Mouse (Mus musculus) neural tube, embryonic 14.5 days (tissue): ENCODE results near the gene Nox3. TPM values are rescaled to one million over a fixed set of nuclear protein-coding genes. Genes with fewer than 3 reads are reported as not detected.

Experiments
- ATAC-seq: fragments of 200-750 bp; cut with Nextera tagmentation; 2 replicates; pipeline ENCODE4 v1.8.0; 2017; ENCODE audit warnings: low read depth, mild to moderate bottlenecking, moderate TSS enrichment, moderate library complexity
- H3K27ac ChIP-seq: fragments of 300-500 bp; sonication (generic); 2 replicates; pipeline ENCODE4 v1.5.1; 2014; ENCODE audit warnings: low read depth, mild to moderate bottlenecking, control low read depth, low read length, moderate library complexity, mixed read lengths
- H3K27me3 ChIP-seq: fragments of 300-500 bp; sonication (generic); 2 replicates; pipeline ENCODE4 v1.6.1; 2014; ENCODE audit warnings: low read length; ENCODE audit not compliant: control insufficient read depth, insufficient read depth
- H3K36me3 ChIP-seq: fragments of 300-500 bp; sonication (generic); 2 replicates; pipeline ENCODE4 v1.6.1; 2014; ENCODE audit warnings: low read length, mixed read lengths; ENCODE audit not compliant: control insufficient read depth, insufficient read depth
- H3K4me1 ChIP-seq: fragments of 300-500 bp; sonication (generic); 2 replicates; pipeline ENCODE4 v1.6.1; 2014; ENCODE audit warnings: low read length; ENCODE audit not compliant: control insufficient read depth, insufficient read depth
- H3K4me2 ChIP-seq: fragments of 300-500 bp; sonication (generic); 2 replicates; pipeline ENCODE4 v1.6.1; 2014; ENCODE audit warnings: mild to moderate bottlenecking, low read depth, low read length, control low read depth
- H3K4me3 ChIP-seq: fragments of 300-500 bp; sonication (generic); 2 replicates; pipeline ENCODE4 v1.5.1; 2014; ENCODE audit warnings: low read depth, low read length, control low read depth, mixed read lengths
- H3K9ac ChIP-seq: fragments of 300-500 bp; sonication (generic); replicated peaks from 2 replicates; pipeline ENCODE4 v1.6.1; 2014; ENCODE audit warnings: low read depth, mild to moderate bottlenecking, control low read depth, low read length, mixed read lengths
- H3K9me3 ChIP-seq: fragments of 300-500 bp; sonication (generic); 2 replicates; pipeline ENCODE4 v1.6.1; 2016; ENCODE audit warnings: low read length; ENCODE audit not compliant: control insufficient read depth
- WGBS: fragments of 180-500 bp; shearing (Covaris S2); extraction: QIAGEN DNeasy Blood & Tissue Kit; methylation state at CpG from one replicate; pipeline ENCODE4 v1.1.7; 2014; 5-methylcytosine and 5-hydroxymethylcytosine counted together
- polyA plus RNA-seq: library from polyadenylated mRNA; unstranded; fragments of >200 nt; fragmentation: Nextera tagmentation; extraction: Ambion mirVana; gene quantifications from 2 replicates; pipeline ENCODE4 v1.2.1, GENCODE M21; 2014

The Nox3 gene
- not detected in 2 replicates for polyA plus RNA-seq

- no peak within 1 kb of the TSS for H3K27ac ChIP-seq
- H3K4me1 ChIP-seq = no peaks in the 10 kb centered on the region
- no peak within 1 kb of the TSS for H3K9ac ChIP-seq
- H3K4me2 ChIP-seq = no peak within 1 kb of the TSS
- WGBS = 96% methylated on average over 9 of the region's 9 CpGs
- H3K4me3 ChIP-seq = no peak within 1 kb of the TSS
- ATAC-seq = no peak
- no peaks in the 10 kb centered on the region for H3K27me3 ChIP-seq
- no peaks in the 10 kb centered on the region for H3K36me3 ChIP-seq
- H3K9me3 ChIP-seq = no peaks in the 10 kb centered on the region
Measured at GRCm38 (mm10) chr17:3696161-3696560, at the start of gene Nox3. TSS of gene Nox3 (minus strand) at chr17:3696261.

DNA sequence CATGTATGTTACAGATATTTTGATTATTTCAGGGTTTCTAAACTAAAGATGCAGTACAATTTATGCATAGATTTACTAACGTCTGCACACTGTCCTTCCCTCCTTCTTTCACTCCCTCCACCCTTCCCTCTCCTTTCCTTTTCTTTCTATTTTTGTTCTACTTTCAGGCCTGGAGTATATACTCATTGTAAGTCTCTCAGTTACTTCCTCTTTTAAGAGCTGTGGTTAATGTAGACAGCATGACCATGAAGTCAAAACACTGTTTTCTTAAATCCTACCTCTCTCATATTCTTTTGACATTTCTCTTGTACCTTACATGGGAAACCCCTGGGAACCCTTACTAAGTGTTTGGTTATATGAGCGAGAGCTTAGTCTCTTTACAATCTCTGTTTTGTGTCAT, 48.3 kb upstream of the Nox3 start:
- WGBS = 81% methylated on average over 2 of the region's 2 CpGs
- H3K9me3 ChIP-seq = no peaks in the 10 kb centered on the region
- H3K9ac ChIP-seq = no peak overlapping the region
- H3K4me1 ChIP-seq = no peaks in the 10 kb centered on the region
- ATAC-seq = no peak
- H3K27me3 ChIP-seq = no peaks in the 10 kb centered on the region
- no peak overlapping the region for H3K4me3 ChIP-seq
- H3K4me2 ChIP-seq = no peak overlapping the region
- no peak overlapping the region for H3K27ac ChIP-seq
- no peaks in the 10 kb centered on the region for H3K36me3 ChIP-seq

DNA sequence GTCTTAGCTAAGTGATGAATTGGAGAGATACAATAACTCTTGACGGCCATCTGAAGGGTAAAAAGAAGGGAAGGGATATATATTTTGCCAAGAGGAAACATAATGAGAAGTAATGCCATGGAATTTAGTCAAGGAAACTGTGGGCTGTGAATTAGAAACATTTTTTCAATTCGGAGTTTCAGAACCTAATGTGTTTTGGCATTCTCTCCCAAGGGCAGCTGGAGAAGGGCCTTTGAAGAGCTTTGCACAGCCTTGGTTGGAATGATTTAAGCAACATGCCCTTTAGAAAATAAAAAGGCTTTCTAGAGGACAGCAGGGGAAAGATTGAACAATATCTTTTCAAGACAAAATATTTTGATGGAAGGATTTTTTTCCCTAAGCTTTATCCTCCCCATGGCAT, 40.9 kb upstream of the Nox3 start:
- WGBS = 65% methylated on average over 2 of the region's 2 CpGs
- H3K27ac ChIP-seq = no peak overlapping the region
- no peak for ATAC-seq

DNA sequence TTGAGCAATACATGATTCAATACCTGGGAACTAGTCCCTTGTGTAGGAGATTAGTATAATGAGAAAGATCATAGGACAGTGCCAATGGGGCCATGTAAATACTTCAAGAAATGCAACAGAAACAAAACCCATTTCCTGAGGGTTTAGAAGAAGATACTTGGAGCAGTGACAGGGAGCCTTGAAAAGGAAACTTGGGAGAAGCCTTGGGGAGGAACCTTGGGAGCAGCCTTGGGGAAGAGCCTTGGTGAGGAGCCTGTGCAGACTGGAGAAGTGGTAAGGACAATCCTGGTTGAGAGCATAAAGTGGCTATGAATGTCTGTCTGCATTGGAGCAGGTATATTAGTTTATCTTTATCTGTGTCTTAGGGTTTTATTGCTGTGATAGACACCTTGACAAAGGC, 38.2 kb upstream of the Nox3 start:
- H3K4me3 ChIP-seq = no peak overlapping the region

More for the DNA sequence above, 40.9 kb upstream of the Nox3 start:
- no peaks in the 10 kb centered on the region for H3K27me3 ChIP-seq
- H3K4me3 ChIP-seq = no peak overlapping the region
- H3K4me2 ChIP-seq = no peak overlapping the region
- H3K4me1 ChIP-seq = no peaks in the 10 kb centered on the region
- H3K9ac ChIP-seq = no peak overlapping the region
- H3K9me3 ChIP-seq = no peaks in the 10 kb centered on the region
- no peaks in the 10 kb centered on the region for H3K36me3 ChIP-seq

GRCm38 (mm10) chr17:3705350-3705930, 9.4 kb upstream of the Nox3 start:
- Histone ChIP-seq H3K36me3 (no peaks in the 10 kb centered on the region), H3K4me1 (no peaks in the 10 kb centered on the region), H3K9ac (no peak overlapping the region), H3K9me3 (no peaks in the 10 kb centered on the region), H3K27me3 (no peaks in the 10 kb centered on the region), H3K4me2 (no peak overlapping the region), H3K4me3 (no peak overlapping the region), H3K27ac (no peak overlapping the region)
- no peak; the same call in 1 of the 2 replicates for ATAC-seq
- 100% methylated on average over 1 of the region's 1 CpGs for WGBS

More for the DNA sequence above, 38.2 kb upstream of the Nox3 start:
- ATAC-seq = no peak
- H3K27me3 ChIP-seq = no peaks in the 10 kb centered on the region
- H3K36me3 ChIP-seq = no peaks in the 10 kb centered on the region
- H3K4me2 ChIP-seq = no peak overlapping the region
- H3K4me1 ChIP-seq = no peaks in the 10 kb centered on the region
- H3K27ac ChIP-seq = no peak overlapping the region
- no peak overlapping the region for H3K9ac ChIP-seq
- no peaks in the 10 kb centered on the region for H3K9me3 ChIP-seq

GRCm38 (mm10) chr17:3702320-3702719, 6.3 kb upstream of the Nox3 start:
- Histone ChIP-seq H3K4me2 (no peak overlapping the region), H3K27ac (no peak overlapping the region), H3K27me3 (no peaks in the 10 kb centered on the region), H3K9ac (no peak overlapping the region), H3K4me3 (no peak overlapping the region), H3K4me1 (no peaks in the 10 kb centered on the region), H3K9me3 (no peaks in the 10 kb centered on the region), H3K36me3 (no peaks in the 10 kb centered on the region)
- ATAC-seq = no peak
- WGBS = 65% methylated on average over 3 of the region's 3 CpGs

DNA sequence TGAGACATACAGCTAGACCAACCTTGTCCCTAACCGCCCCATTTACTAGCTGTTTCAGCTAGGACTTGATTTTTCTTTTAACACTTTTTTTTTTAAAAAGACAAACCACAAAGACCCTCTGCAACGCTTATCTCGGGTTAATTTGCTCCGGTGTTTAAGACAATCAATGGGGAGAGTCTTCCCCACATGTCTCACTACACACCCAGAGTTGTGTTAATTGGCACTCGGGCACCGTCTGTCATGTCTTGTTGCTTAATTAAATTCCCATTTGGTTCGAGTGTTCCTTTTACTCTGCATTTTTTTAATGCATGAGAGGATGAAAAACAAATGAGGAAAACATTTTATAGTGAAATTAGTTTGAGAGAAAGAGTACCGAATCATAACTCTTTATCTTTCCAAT, 3.2 kb downstream of the Nox3 start:
- Histone ChIP-seq H3K4me3 (no peak overlapping the region), H3K36me3 (no peaks in the 10 kb centered on the region), H3K9ac (no peak overlapping the region), H3K4me2 (no peak overlapping the region), H3K27me3 (no peaks in the 10 kb centered on the region), H3K9me3 (no peaks in the 10 kb centered on the region), H3K4me1 (0 out of 2 replicates have a peak, but pooled peaks cover 4% of the 10 kb centered on the region), H3K27ac (no peak overlapping the region)
- 59% methylated on average over 8 of the region's 8 CpGs for WGBS
- ATAC-seq = no peak

- Histone ChIP-seq H3K4me2 (no peak overlapping the region), H3K36me3 (no peaks in the 10 kb centered on the region), H3K9ac (no peak overlapping the region), H3K27me3 (no peaks in the 10 kb centered on the region), H3K9me3 (no peaks in the 10 kb centered on the region), H3K4me3 (no peak overlapping the region), H3K27ac (no peak overlapping the region), H3K4me1 (0 out of 2 replicates have a peak, but pooled peaks cover 4% of the 10 kb centered on the region)
- ATAC-seq = no peak
- 38% methylated on average over 8 of the region's 8 CpGs for WGBS
Measured at GRCm38 (mm10) chr17:3690499-3691258, 5.4 kb downstream of the Nox3 start.

DNA sequence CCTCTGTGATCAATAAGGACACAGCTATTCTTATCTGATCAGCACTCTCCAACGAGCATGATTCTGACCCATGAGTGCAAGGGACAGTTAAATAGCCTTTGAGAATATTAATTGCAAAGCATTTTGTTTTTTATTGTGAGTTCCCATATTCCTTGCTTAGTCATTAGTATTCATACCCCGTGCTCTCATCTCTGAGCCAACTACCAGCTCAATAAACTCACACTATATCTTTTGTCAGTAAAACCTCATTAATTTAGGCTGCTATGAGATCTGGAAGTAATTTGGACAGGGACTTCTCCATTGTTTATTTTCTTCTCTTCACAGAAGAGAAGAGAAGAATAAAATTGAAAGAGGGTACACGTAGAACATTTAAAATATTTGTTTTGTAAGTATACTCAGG, 12.4 kb downstream of the Nox3 start:
- ATAC-seq = no peak
- Histone ChIP-seq H3K36me3 (no peaks in the 10 kb centered on the region), H3K27ac (no peak overlapping the region), H3K27me3 (no peaks in the 10 kb centered on the region), H3K4me2 (no peak overlapping the region), H3K9ac (no peak overlapping the region), H3K4me1 (no peaks in the 10 kb centered on the region), H3K4me3 (no peak overlapping the region), H3K9me3 (no peaks in the 10 kb centered on the region)
- 34% methylated on average over 3 of the region's 3 CpGs for WGBS
